In the genomic region with DNA sequence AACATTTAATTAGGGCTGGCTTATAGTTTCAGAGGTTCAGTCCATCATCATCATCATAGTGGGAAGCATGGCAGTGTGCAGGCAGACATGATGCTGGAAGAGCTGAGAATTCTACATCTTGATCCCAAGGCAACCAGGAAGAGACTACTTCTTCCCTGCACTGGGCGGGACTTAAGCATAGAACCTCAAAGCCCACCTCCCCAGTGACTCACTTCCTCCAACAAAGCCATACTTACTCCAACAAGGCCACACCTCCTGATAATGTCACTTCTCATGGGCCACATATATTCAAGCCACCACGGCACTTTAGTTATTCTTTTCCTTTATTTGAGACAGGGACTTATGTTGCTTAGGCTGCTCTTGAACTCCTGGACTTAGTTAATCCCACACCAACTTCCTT, we compare ENCODE assay signal across 34 mouse cellular contexts. TPM values are rescaled to one million over a fixed set of nuclear protein-coding genes. Genes with fewer than 3 reads are reported as not detected.
DNase-seq lines count a peak whose midpoint lies in the region; ATAC-seq and TF ChIP-seq lines count a peak whose summit lies in the region.
"Had no signal": no experiment of that assay in that cellular context is flagged by ENCODE, and none has a peak within 500 bp of the region (broad histone marks: within the 10 kb centered on the region; RNA-seq: fewer than 3 reads in every experiment).

No protein-coding gene starts in this region.

- H3K4me1 ChIP-seq in midbrain, embryonic 11.5 days (ENCODE audit: control insufficient read depth, insufficient read depth, low read length), result 0 out of 2 replicates have a peak, but pooled peaks cover 2% of the 10 kb centered on the region
- peaks cover 9% of the 10 kb centered on the region for H3K4me1 ChIP-seq in midbrain, embryonic 13.5 days (replicated peaks)
- H3K4me1 ChIP-seq in E14TG2a.4 (replicated peaks; ENCODE audit: low read depth, low read length), result peaks cover 61% of the 10 kb centered on the region
- peaks cover 0 to 5% of the 10 kb centered on the region in 2 experiments; a peak in 1 of 4 replicates for H3K4me1 ChIP-seq in MEL (ENCODE audit: control insufficient read depth in 1 of 2, insufficient read depth in 2 of 2, low read length in 2 of 2)
- no peaks in the 10 kb centered on the region for H3K4me1 ChIP-seq in hindbrain, embryonic 11.5 days (replicated peaks; ENCODE audit: control insufficient read depth, insufficient read depth, low read length)

- H3K36me3 ChIP-seq in midbrain, embryonic 11.5 days (ENCODE audit: control insufficient read depth, insufficient read depth, low read length), result peaks cover 6% of the 10 kb centered on the region; the same call in 1 of the 2 replicates
- peaks cover 34% of the 10 kb centered on the region for H3K36me3 ChIP-seq in midbrain, embryonic 13.5 days
- H3K36me3 ChIP-seq in E14TG2a.4 (ENCODE audit: insufficient read depth, low read length), result peaks cover 47% of the 10 kb centered on the region
- peaks cover 1 to 3% of the 10 kb centered on the region in 2 experiments; a peak in 2 of 4 replicates for H3K36me3 ChIP-seq in MEL (ENCODE audit: control insufficient read depth in 1 of 2, insufficient read depth in 2 of 2, low read length in 2 of 2)
- peaks cover 5% of the 10 kb centered on the region; the same call in 1 of the 2 replicates for H3K36me3 ChIP-seq in hindbrain, embryonic 11.5 days (ENCODE audit: control insufficient read depth, insufficient read depth, low read length)

- H3K4me3 ChIP-seq in midbrain, embryonic 11.5 days (ENCODE audit: low read depth, low read length), result no peak overlapping the region
- H3K4me3 ChIP-seq in midbrain, embryonic 13.5 days (replicated peaks), result no peak overlapping the region
- H3K4me3 ChIP-seq in E14TG2a.4 (replicated peaks; ENCODE audit: low read length) (peak overlapping the region; percentile 23; the same call in 1 of the 2 replicates), MEL (ENCODE audit: control insufficient read depth in 1 of 2, insufficient read depth in 1 of 2, low read depth in 2 of 2, low read length in 2 of 2) (no peak overlapping the region)
- no peak overlapping the region for H3K4me3 ChIP-seq in hindbrain, embryonic 11.5 days (ENCODE audit: low read depth, low read length)
- H3K4me3 ChIP-seq: embryonic facial prominence, embryonic 13.5 days; embryonic facial prominence, embryonic 15.5 days; erythroblast, embryonic 14.5 days; forebrain, embryonic 10.5 days; forebrain, embryonic 12.5 days had no signal

- H3K27ac ChIP-seq in midbrain, embryonic 11.5 days (ENCODE audit: low read depth, low read length), result no peak overlapping the region
- no peak overlapping the region for H3K27ac ChIP-seq in midbrain, embryonic 13.5 days
- no peak overlapping the region for H3K27ac ChIP-seq in MEL (ENCODE audit: control insufficient read depth, low read depth, low read length)
- H3K27ac ChIP-seq in hindbrain, embryonic 11.5 days (ENCODE audit: low read depth, low read length), result no peak overlapping the region
- H3K27ac ChIP-seq: embryonic facial prominence, embryonic 13.5 days; embryonic facial prominence, embryonic 15.5 days; forebrain, embryonic 10.5 days; forebrain, embryonic 12.5 days had no signal

- DNase-seq in midbrain, embryonic 11.5 days (ENCODE audit: low spot score, missing footprints), result peak; percentile 41
- DNase-seq in MEL (ENCODE audit: low read depth, low spot score), result peak; percentile 45
- no peak for DNase-seq in gastrocnemius, postnatal 14 days
- no peak for DNase-seq in hindbrain, embryonic 11.5 days (ENCODE audit: low spot score)
- no peak for DNase-seq in adrenal gland, postnatal 25 days
- DNase-seq: adrenal gland, adult 8-10 months; adrenal gland, postnatal 14 days; B cell, adult 2 months; cerebellum, adult 11 months; cerebellum, adult 18-20 months; cerebellum, adult 8-10 months; cerebellum, postnatal 10 days; cerebellum, postnatal 25 days; embryo, embryonic 11 days had no signal

- 91% methylated on average over 2 of the region's 2 CpGs for WGBS in midbrain, embryonic 11.5 days
- WGBS in midbrain, embryonic 13.5 days, result 83% methylated on average over 2 of the region's 2 CpGs
- WGBS in hindbrain, embryonic 11.5 days, result 88% methylated on average over 2 of the region's 2 CpGs

- ATAC-seq in midbrain, embryonic 11.5 days (ENCODE audit: low FRiP score), result no peak
- ATAC-seq in midbrain, embryonic 13.5 days, result no peak
- ATAC-seq in granulocyte monocyte progenitor cell, adult 5-6 weeks (replicated peaks; ENCODE audit: poor library complexity, severe bottlenecking), result peak; percentile 45
- no peak for ATAC-seq in hindbrain, embryonic 11.5 days (ENCODE audit: low FRiP score)
- ATAC-seq: activated CD4-positive, CD25-positive, alpha-beta regulatory T cell, adult 4 months; forebrain, embryonic 14.5 days; forebrain, embryonic 16.5 days had no signal

- TF ChIP-seq CTCF in E14TG2a.4 (conservative IDR thresholded peaks at IDR 0.05; ENCODE audit: low read length) (no peak), MEL (IDR thresholded peaks at IDR 0.05 in 2 of 3, conservative IDR thresholded peaks at IDR 0.05 in 1 of 3; ENCODE audit: control insufficient read depth in 1 of 3, insufficient read depth in 1 of 3, low read depth in 2 of 3, low read length in 3 of 3, poor library complexity in 1 of 3, severe bottlenecking in 1 of 3) (no peak)

- no peaks in the 10 kb centered on the region for H3K9me3 ChIP-seq in midbrain, embryonic 11.5 days (ENCODE audit: control insufficient read depth, low read length)
- no peaks in the 10 kb centered on the region for H3K9me3 ChIP-seq in midbrain, embryonic 13.5 days
- H3K9me3 ChIP-seq in E14TG2a.4 (ENCODE audit: low read length) (no peaks in the 10 kb centered on the region), MEL (replicated peaks; ENCODE audit: insufficient read depth, low read length) (no peaks in the 10 kb centered on the region)
- H3K9me3 ChIP-seq in hindbrain, embryonic 11.5 days (ENCODE audit: control insufficient read depth, low read length), result no peaks in the 10 kb centered on the region
- H3K9me3 ChIP-seq: embryonic facial prominence, embryonic 13.5 days; embryonic facial prominence, embryonic 15.5 days; forebrain, embryonic 10.5 days; forebrain, embryonic 12.5 days; G1E had no signal

- no peak for TF ChIP-seq EP300 in MEL (IDR thresholded peaks at IDR 0.05; ENCODE audit: low read depth in 1 of 2, low read length in 2 of 2)

- H3K4me2 ChIP-seq in midbrain, embryonic 11.5 days, result no peak overlapping the region
- no peak overlapping the region for H3K4me2 ChIP-seq in midbrain, embryonic 13.5 days (replicated peaks)
- no peak overlapping the region for H3K4me2 ChIP-seq in hindbrain, embryonic 11.5 days (replicated peaks; ENCODE audit: low read depth, low read length)
- H3K4me2 ChIP-seq: embryonic facial prominence, embryonic 13.5 days had no signal

- H3K9ac ChIP-seq in midbrain, embryonic 11.5 days (ENCODE audit: low read length), result no peak overlapping the region
- H3K9ac ChIP-seq in midbrain, embryonic 13.5 days (replicated peaks), result no peak overlapping the region
- no peak overlapping the region for H3K9ac ChIP-seq in MEL (ENCODE audit: control insufficient read depth, low read depth, low read length, poor library complexity, severe bottlenecking)
- H3K9ac ChIP-seq in hindbrain, embryonic 11.5 days (ENCODE audit: low read depth, low read length), result no peak overlapping the region
- H3K9ac ChIP-seq: embryonic facial prominence, embryonic 13.5 days; embryonic facial prominence, embryonic 15.5 days; forebrain, embryonic 12.5 days had no signal

- no peak for TF ChIP-seq RAD21 in MEL (IDR thresholded peaks at IDR 0.05; ENCODE audit: low read depth, low read length)

- H3K79me2 ChIP-seq in MEL (ENCODE audit: control insufficient read depth, insufficient read depth, low read length, poor library complexity), result no peaks in the 10 kb centered on the region

- no peak for TF ChIP-seq POLR2A in MEL (IDR thresholded peaks at IDR 0.05; ENCODE audit: control insufficient read depth in 1 of 2, insufficient read depth in 1 of 2, low read depth in 1 of 2, low read length in 2 of 2, poor library complexity in 1 of 2)

- H3K27me3 ChIP-seq in midbrain, embryonic 11.5 days (ENCODE audit: control insufficient read depth, insufficient read depth, low read length), result no peaks in the 10 kb centered on the region
- no peaks in the 10 kb centered on the region for H3K27me3 ChIP-seq in midbrain, embryonic 13.5 days
- H3K27me3 ChIP-seq in E14TG2a.4 (ENCODE audit: insufficient read depth, low read length) (no peaks in the 10 kb centered on the region), MEL (ENCODE audit: control insufficient read depth in 1 of 2, insufficient read depth in 2 of 2, low read length in 2 of 2) (no peaks in the 10 kb centered on the region)
- H3K27me3 ChIP-seq in hindbrain, embryonic 11.5 days (ENCODE audit: control insufficient read depth, insufficient read depth, low read length), result no peaks in the 10 kb centered on the region
- H3K27me3 ChIP-seq: CH12.LX; embryonic facial prominence, embryonic 13.5 days; embryonic facial prominence, embryonic 15.5 days; forebrain, embryonic 12.5 days had no signal

- intact Hi-C loops in gastrocnemius, postnatal 14 days (cut with DNase I; ENCODE audit: low total_unique reads), result no loop called here

RNA-seq across cellular contexts. Expression of a gene that starts 5.4 kb away (rescaled TPM):
- polyA plus RNA-seq in midbrain, embryonic 11.5 days (2014; fragmentation: Nextera tagmentation; extraction: Ambion mirVana), result 25.7 and 29.8 TPM in 2 replicates
- 10.8 and 12.4 TPM in 2 replicates for polyA plus RNA-seq in midbrain, embryonic 13.5 days (2015; fragmentation: Nextera tagmentation; extraction: Ambion mirVana)
- 55.5 and 60.8 TPM in 2 replicates for total RNA-seq in MEL (2012; rRNA removed)
- 100 to 1,000 TPM in 1 of 2 experiments, not detected in 1; 145 TPM for polyA plus RNA-seq in MEL (2012; ENCODE audit: insufficient read depth in 1 of 2, insufficient read length in 2 of 2, low read depth in 1 of 2, low replicate concordance in 2 of 2, missing spikeins in 1 of 2)
- total RNA-seq in granulocyte monocyte progenitor cell, adult 5-6 weeks (2014; fragmentation: Nextera tagmentation), result 60.2 and 71.5 TPM in 2 replicates
- total RNA-seq in granulocyte monocyte progenitor cell, adult 5-6 weeks (2017), result 40.6 and 42.4 TPM in 2 replicates
- 1 to 10 TPM; 1.3 to 2.5 TPM for total RNA-seq in gastrocnemius, postnatal 14 days (2021)
- 17.7 and 19.8 TPM in 2 replicates for polyA plus RNA-seq in hindbrain, embryonic 11.5 days (2014; fragmentation: Nextera tagmentation; extraction: Ambion mirVana)
- total RNA-seq in adrenal gland, postnatal 25 days (2021), result 3.7 and 5.6 TPM in 2 replicates

RNA-seq across cellular contexts. Expression of a gene that starts 32.0 kb away (rescaled TPM):
- 58.6 and 61.3 TPM in 2 replicates for polyA plus RNA-seq in midbrain, embryonic 11.5 days (2014; fragmentation: Nextera tagmentation; extraction: Ambion mirVana)
- 47.0 and 48.5 TPM in 2 replicates for polyA plus RNA-seq in midbrain, embryonic 13.5 days (2015; fragmentation: Nextera tagmentation; extraction: Ambion mirVana)
- total RNA-seq in MEL (2012; rRNA removed), result 10.9 and 11.0 TPM in 2 replicates
- polyA plus RNA-seq in MEL (2012; ENCODE audit: insufficient read depth in 1 of 2, insufficient read length in 2 of 2, low read depth in 1 of 2, low replicate concordance in 2 of 2, missing spikeins in 1 of 2), result 10 to 100 TPM in 1 of 2 experiments, not detected in 1; 32.7 TPM
- 39.4 and 42.5 TPM in 2 replicates for total RNA-seq in granulocyte monocyte progenitor cell, adult 5-6 weeks (2014; fragmentation: Nextera tagmentation)
- total RNA-seq in granulocyte monocyte progenitor cell, adult 5-6 weeks (2017), result 19.9 and 23.8 TPM in 2 replicates
- total RNA-seq in gastrocnemius, postnatal 14 days (2021), result 10 to 100 TPM; 11.1 to 11.3 TPM
- polyA plus RNA-seq in hindbrain, embryonic 11.5 days (2014; fragmentation: Nextera tagmentation; extraction: Ambion mirVana), result 59.7 and 63.6 TPM in 2 replicates
- total RNA-seq in adrenal gland, postnatal 25 days (2021), result 54.7 and 66.5 TPM in 2 replicates

RNA-seq across cellular contexts. Expression of a gene that starts 38.5 kb away (rescaled TPM):
- polyA plus RNA-seq in midbrain, embryonic 11.5 days (2014; fragmentation: Nextera tagmentation; extraction: Ambion mirVana), result not detected in 2 replicates
- polyA plus RNA-seq in midbrain, embryonic 13.5 days (2015; fragmentation: Nextera tagmentation; extraction: Ambion mirVana), result not detected in 2 replicates
- total RNA-seq in MEL (2012; rRNA removed), result not detected in 2 replicates
- not detected for polyA plus RNA-seq in MEL (2012; ENCODE audit: insufficient read depth in 1 of 2, insufficient read length in 2 of 2, low read depth in 1 of 2, low replicate concordance in 2 of 2, missing spikeins in 1 of 2)
- not detected in 2 replicates for total RNA-seq in granulocyte monocyte progenitor cell, adult 5-6 weeks (2014; fragmentation: Nextera tagmentation)
- not detected in 2 replicates for total RNA-seq in granulocyte monocyte progenitor cell, adult 5-6 weeks (2017)
- total RNA-seq in gastrocnemius, postnatal 14 days (2021), result not detected
- polyA plus RNA-seq in hindbrain, embryonic 11.5 days (2014; fragmentation: Nextera tagmentation; extraction: Ambion mirVana), result 0.25 and 0.28 TPM in 2 replicates
- not detected in 2 replicates for total RNA-seq in adrenal gland, postnatal 25 days (2021)
- total RNA-seq: adrenal gland, adult 18-20 months; adrenal gland, adult 8-10 months; adrenal gland, postnatal 14 days; adrenal gland, postnatal 4 days; CH12.LX had no signal
- polyA plus RNA-seq: activated CD4-positive, CD25-positive, alpha-beta regulatory T cell, adult 4 months; brain, embryonic 14.5 days; CD4-positive, CD25-positive, alpha-beta regulatory T cell, adult 4 months; cortical plate, adult 2 months; embryonic facial prominence, embryonic 11.5 days; embryonic facial prominence, embryonic 13.5 days; erythroblast, embryonic 14.5 days; forebrain, embryonic 10.5 days; forebrain, embryonic 12.5 days; forebrain, embryonic 16.5 days; frontal cortex, adult 2 months; G1E had no signal

Comparison
In these comparisons a context has a peak if more than half of its experiments do, and no peak if none do; other contexts are left out.
1. DNase-seq: peak in midbrain, embryonic 11.5 days (single experiment) and MEL (single experiment); none in gastrocnemius, postnatal 14 days (single experiment), hindbrain, embryonic 11.5 days (single experiment) and adrenal gland, postnatal 25 days (single experiment).